Mouse (Mus musculus): ENCODE measurements around the gene Gale.

The Gale gene

GRCm38 (mm10) chr4:135945706-135946105, 17.8 kb upstream of the Gale start:
- DNase-seq, result no peak

DNA sequence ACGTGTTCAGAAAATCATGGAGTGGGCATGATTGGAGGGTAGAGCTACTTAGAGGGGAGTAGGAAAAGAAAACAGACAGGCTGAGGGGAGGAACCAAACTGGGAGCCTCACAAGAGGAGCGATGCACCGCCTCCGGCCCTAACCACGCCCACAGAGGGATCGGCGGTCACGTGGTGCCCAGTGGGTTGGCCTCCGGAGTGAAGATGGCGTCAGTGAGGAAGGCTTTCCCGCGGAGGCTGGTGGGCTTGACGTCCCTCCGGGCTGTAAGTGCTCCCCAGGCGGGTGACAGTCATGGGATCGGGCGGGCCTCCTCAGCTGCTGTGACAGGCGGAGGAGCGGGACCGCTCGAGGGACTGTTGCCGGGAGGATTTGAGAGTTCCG, 17.3 kb upstream of the Gale start, which contains the start of gene Hmgcl:
Hmgcl (plus strand) TSS at position 171 of the 381 bp plus-strand sequence.
- DNase-seq, result peak; percentile 94

DNA sequence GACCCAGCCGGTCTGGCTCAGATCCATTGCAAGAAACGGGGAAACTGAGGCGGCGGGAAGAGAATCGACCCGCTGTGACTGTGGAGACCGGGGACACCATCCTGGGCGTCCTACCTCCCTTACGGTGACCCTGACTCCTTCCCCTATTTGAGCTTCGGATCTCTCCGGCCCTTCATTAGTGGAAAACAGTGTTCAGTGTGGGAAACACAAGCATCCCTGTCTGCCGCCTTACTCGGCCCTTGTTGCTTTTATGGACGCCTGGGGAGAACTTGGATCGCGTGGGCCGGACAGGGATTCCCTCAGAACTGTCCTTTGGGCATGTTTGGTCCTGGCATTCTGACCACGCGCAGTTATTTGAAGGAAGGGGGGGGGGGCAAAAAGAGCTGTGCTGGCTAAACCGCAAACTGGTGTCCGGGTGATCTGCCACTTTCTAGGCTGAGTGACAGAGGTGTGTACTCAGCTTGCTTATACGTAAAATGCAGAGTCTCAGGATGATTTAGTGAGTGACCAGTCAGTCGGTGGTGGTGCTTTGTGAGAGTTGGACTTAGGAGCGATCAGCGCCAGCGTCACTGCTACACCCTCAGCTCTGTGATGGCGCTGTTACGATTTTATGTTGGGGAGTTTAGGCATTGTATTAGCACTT, 16.7 kb upstream of the Gale start:
- no peak for DNase-seq

GRCm38 (mm10) chr4:135948142-135948541, 15.4 kb upstream of the Gale start:
- no peak for DNase-seq

GRCm38 (mm10) chr4:135949475-135949874, 14.1 kb upstream of the Gale start:
- no peak for DNase-seq

DNA sequence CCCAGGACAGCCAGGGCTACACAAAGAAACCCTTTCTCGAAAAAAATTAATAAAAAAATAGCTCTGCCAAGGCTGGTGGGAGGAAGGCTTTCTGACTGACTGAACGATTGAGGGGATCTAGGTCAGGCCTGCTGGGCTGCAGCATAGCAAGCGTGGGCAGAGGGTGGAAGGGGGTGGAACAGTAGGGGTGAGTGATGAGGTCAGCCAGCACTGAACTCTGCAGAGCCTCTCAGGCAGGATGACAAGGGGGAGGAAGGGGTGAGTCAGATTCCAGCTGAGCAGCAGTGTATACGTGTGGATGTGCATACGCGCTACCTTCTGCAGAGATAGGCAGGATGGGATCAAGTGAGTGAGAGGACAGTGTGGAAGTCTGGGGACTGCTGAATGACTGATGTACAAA, 13.6 kb upstream of the Gale start:
- DNase-seq, result no peak

GRCm38 (mm10) chr4:135950365-135950764, 13.2 kb upstream of the Gale start:
- no peak for DNase-seq

GRCm38 (mm10) chr4:135951505-135951904, 12.0 kb upstream of the Gale start:
- DNase-seq, result no peak

DNA sequence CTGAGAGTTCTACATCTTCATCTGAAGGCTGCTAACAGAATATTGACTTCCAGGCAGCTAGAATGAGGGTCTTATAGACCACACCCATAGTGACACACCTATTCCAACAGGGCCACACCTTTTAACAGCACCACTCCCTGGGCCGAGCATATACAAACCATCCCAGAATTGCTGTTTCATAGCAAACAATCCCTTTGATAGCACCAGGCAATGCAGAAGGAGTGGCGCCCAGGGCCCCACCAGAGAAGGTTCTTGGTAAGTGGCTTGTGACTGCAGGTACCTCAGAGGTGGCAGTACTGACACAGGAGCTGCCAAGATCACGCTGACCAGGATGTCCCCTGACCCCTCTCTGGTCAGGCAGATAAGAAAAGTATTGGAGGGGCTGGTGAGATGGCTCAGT, 10.3 kb upstream of the Gale start:
- DNase-seq, result no peak

DNA sequence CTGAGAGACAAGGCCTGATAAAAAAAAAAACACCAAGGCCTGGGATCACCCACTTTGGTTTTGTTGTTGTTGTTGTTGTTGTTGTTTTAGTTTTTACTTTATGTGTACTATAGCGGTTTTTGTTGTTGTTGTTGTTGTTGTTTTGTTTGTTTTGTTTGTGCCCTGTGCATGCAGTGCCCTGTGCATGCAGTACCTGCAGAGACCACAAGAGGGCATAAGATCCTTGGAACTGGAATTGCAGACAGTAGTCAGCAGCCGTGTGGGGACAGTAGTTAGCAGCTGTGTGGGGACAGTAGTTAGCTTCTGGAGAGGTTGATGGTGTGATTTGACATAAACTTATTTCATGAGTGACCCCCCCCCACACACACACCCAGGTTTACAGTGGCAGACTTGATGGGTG, 9.3 kb upstream of the Gale start:
- peak; percentile 75 for DNase-seq

- no peak for DNase-seq
Measured at GRCm38 (mm10) chr4:135955886-135956285, 7.6 kb upstream of the Gale start.

DNA sequence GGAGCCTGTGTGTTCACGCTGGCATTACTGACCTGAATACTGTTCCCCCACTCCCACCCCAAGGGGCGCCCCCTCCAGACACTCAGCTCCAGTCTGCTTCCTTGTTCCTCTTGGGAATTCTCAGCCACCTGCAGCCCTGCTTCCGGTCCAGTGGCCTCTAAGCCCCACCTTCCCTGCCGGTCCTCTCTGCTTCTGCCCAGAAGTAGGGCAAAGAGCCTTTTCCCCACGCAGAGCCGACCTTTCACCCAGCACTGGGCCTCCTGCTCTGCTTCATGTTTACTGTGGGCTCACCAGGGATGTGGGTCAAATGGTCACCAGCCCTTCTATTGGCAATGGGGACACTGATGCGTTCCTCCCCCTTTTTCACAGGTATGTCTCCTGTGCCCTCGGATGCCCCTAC, 5.2 kb upstream of the Gale start:
- no peak for DNase-seq

GRCm38 (mm10) chr4:135960717-135961116, 2.8 kb upstream of the Gale start:
- DNase-seq, result peak; percentile 85

DNA sequence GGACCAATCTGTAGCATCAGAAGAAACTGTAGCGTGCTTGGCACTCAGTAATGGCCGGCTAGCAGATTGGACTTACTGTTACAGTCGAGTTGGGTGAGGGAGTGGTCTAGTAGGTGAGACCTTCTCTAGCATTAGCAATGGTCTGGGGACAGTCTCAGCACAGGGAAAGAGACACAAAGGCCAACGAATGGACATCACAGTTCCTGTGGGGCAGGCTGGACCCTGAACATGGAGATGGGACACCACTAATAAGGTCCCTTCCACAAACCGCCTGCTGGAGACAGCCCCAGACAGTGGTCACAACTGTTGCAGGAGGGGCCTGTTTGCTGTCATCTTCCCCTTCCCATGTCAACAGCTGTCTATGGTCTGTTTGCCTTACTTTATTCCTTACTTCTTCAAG, 1.8 kb upstream of the Gale start:
- DNase-seq, result no peak

GRCm38 (mm10) chr4:135962198-135962597, 1.3 kb upstream of the Gale start:
- DNase-seq, result no peak

DNA sequence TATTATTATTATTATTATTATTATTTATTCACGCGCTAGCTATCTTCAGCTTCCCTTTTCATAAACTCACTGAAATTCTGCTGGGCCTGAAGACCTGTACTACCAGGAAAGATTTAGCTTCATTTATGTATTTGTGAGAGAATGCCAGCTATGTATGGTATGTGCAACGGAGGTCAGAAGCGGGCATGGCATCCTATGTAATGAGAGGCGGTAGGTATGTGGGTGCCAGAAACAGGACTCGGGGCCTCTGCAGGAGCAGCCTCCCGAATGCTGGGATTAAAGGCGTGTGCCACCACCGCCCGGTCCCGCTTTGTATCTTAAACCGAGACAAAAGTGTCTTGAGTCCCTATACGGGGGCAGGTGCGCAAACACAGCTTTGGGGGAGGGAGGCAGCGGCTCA, 581 bp upstream of the Gale start:
- DNase-seq, result no peak

DNA sequence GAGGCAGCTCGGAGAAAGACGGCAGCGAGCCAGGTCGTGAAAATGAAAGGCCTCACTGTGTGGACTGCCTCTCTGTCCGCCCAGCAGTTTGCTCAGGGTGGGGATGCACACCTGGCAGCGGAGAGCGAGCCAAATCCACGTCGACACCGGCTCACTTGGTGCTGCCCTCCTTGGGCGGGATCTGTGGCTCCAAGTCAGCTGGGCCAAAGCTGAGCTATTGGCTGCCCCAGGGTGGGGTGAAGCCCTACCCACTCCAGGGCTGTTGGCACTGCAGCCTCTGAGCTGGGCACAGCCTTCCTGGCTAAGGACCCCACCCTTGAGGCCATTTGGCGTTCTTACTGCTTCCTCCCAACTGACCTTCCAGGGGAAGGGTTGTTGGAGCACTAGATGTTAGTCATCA, 899 bp downstream of the Gale start:
- DNase-seq, result peak; percentile 54

DNA sequence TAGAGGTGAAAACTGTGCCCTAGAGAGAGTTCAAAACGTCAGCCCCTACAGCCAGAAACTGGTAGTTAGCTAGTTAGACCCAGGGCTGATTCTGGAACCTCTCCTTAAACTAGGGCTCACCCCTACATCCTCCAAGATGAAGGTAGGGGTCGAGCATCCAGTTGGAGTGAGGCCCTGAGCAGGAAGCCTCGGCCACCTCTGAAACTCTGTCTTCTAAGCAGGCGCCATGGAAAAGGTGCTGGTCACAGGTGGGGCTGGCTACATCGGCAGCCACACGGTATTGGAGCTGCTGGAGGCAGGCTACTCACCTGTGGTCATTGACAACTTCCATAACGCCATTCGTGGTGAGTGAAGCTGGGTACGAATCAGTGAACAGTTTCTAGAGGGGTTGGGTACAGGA, 1.6 kb downstream of the Gale start:
- no peak for DNase-seq

GRCm38 (mm10) chr4:135966283-135966682, 2.8 kb downstream of the Gale start:
- DNase-seq, result no peak

- no peak for DNase-seq
Measured at GRCm38 (mm10) chr4:135967086-135967760, 3.7 kb downstream of the Gale start.

DNA sequence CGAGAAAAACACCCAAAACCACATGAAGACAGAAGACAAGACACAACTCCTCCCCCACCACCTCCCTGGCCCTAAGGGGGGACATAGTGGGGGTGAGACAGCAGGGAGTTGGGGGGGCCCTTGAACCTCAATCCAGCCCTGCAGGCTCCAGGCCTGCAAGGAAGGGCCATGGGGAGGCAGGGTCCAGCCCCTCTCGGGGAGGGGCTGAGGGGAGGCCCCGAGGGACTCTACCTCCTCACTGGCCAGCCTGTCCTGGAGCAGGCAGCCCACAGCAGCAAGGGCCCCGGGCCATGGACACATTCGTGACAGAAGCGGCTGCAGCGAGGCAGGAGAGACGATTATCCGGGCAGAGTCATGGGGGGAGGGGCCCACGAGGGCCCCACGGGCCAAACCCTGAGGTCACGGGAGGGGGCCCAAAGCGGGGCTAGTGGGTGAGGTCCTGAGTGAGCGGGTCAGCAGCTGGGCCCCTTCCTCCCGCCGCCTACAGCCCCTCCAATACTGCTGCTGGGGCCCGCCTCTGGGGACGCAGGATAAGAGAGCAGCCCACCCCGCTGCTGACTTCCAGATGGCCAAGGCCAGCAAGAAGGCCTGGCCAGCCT, 4.8 kb downstream of the Gale start:
- no peak for DNase-seq

GRCm38 (mm10) chr4:135969070-135969750, 5.7 kb downstream of the Gale start:
- no peak for DNase-seq

GRCm38 (mm10) chr4:135970585-135970984, 7.1 kb downstream of the Gale start:
- no peak for DNase-seq
